Mouse (Mus musculus) A20 (cell line): Measurements from ENCODE around the gene Zfp830.

Experiments used
- DNase-seq: peaks from one replicate; pipeline ENCODE4 v3.0.0-alpha.2; 2011; ENCODE audit warnings: low read depth, low spot score

Zfp830 gene

GRCm38 (mm10) chr11:82763742-82764437 is at the start of gene Zfp830, which contains the start of gene Cct6b:
TSS of gene Zfp830 (plus strand) at chr11:82764345.
TSS of gene Cct6b (minus strand) at chr11:82764321.
- peak; percentile 96 for DNase-seq

- DNase-seq = no peak
Measured at GRCm38 (mm10) chr11:82719294-82719693, 44.9 kb upstream of the Zfp830 start.

GRCm38 (mm10) chr11:82726862-82727261 is 37.3 kb upstream of the Zfp830 start:
- no peak for DNase-seq

- no peak for DNase-seq
Measured at GRCm38 (mm10) chr11:82734227-82734626, 29.9 kb upstream of the Zfp830 start.

GRCm38 (mm10) chr11:82739006-82739405 is 25.1 kb upstream of the Zfp830 start:
- DNase-seq = peak; percentile 29

- peak; percentile 77 for DNase-seq
Measured at GRCm38 (mm10) chr11:82746138-82746537, 18.0 kb upstream of the Zfp830 start.

GRCm38 (mm10) chr11:82746857-82747366 is 17.2 kb upstream of the Zfp830 start:
- DNase-seq = peak; percentile 85

GRCm38 (mm10) chr11:82752349-82753115 is 11.6 kb upstream of the Zfp830 start:
- DNase-seq = peak; percentile 26

GRCm38 (mm10) chr11:82755919-82756318 is 8.2 kb upstream of the Zfp830 start:
- no peak for DNase-seq

- peak; percentile 30 for DNase-seq
Measured at GRCm38 (mm10) chr11:82762286-82762829, 1.8 kb upstream of the Zfp830 start.

- DNase-seq = peak; percentile 64
Measured at GRCm38 (mm10) chr11:82763261-82763660, 884 bp upstream of the Zfp830 start.

- no peak for DNase-seq
Measured at GRCm38 (mm10) chr11:82764438-82764924, 336 bp downstream of the Zfp830 start.

GRCm38 (mm10) chr11:82780134-82780533 is 16.0 kb downstream of the Zfp830 start:
- peak; percentile 27 for DNase-seq

GRCm38 (mm10) chr11:82780983-82781903 is 17.1 kb downstream of the Zfp830 start, which contains the start of gene Lig3:
TSS of gene Lig3 (plus strand) at chr11:82781108.
- peak; percentile 95 for DNase-seq

GRCm38 (mm10) chr11:82782197-82782596 is 18.1 kb downstream of the Zfp830 start:
- peak; percentile 14 for DNase-seq

GRCm38 (mm10) chr11:82783453-82783852 is 19.3 kb downstream of the Zfp830 start:
- no peak for DNase-seq

GRCm38 (mm10) chr11:82806656-82807055 is 42.5 kb downstream of the Zfp830 start:
- DNase-seq = peak; percentile 4

GRCm38 (mm10) chr11:82807370-82807769 is 43.2 kb downstream of the Zfp830 start:
- DNase-seq = peak; percentile 20

- DNase-seq = no peak
Measured at GRCm38 (mm10) chr11:82808485-82808884, 44.3 kb downstream of the Zfp830 start.
